Mouse (Mus musculus) neural tube, embryonic 15.5 days (tissue): ENCODE results near the gene BC005561. TPM values are rescaled to one million over a fixed set of nuclear protein-coding genes. Genes with fewer than 3 reads are reported as not detected.
"Not testable (repeated sequence)": the region's sequence is repeated elsewhere in the genome, so short reads cannot be mapped to it uniquely, and the experiment has no call there.

Experiments
- ATAC-seq: fragments of 200-750 bp; cut with Nextera tagmentation; 2 replicates; pipeline ENCODE4 v1.8.0; 2017; ENCODE audit warnings: mild to moderate bottlenecking, moderate TSS enrichment, moderate library complexity; ENCODE audit not compliant: low FRiP score
- H3K27ac ChIP-seq: fragments of 300-500 bp; sonication (generic); replicated peaks from 2 replicates; pipeline ENCODE4 v1.5.1; 2015; ENCODE audit warnings: mild to moderate bottlenecking, inconsistent platforms
- H3K27me3 ChIP-seq: fragments of 300-500 bp; sonication (generic); replicated peaks from 2 replicates; pipeline ENCODE4 v1.6.1; 2015; ENCODE audit warnings: inconsistent platforms
- H3K36me3 ChIP-seq: fragments of 300-500 bp; sonication (generic); 2 replicates; pipeline ENCODE4 v1.6.1; 2015; ENCODE audit warnings: inconsistent platforms
- H3K4me1 ChIP-seq: fragments of 300-500 bp; sonication (generic); 2 replicates; pipeline ENCODE4 v1.6.1; 2015; ENCODE audit warnings: inconsistent platforms
- H3K4me2 ChIP-seq: fragments of 300-500 bp; sonication (generic); 2 replicates; pipeline ENCODE4 v1.6.1; 2015; ENCODE audit warnings: inconsistent platforms, mild to moderate bottlenecking, moderate library complexity
- H3K4me3 ChIP-seq: fragments of 300-500 bp; sonication (generic); replicated peaks from 2 replicates; pipeline ENCODE4 v1.5.1; 2015; ENCODE audit warnings: mild to moderate bottlenecking, inconsistent platforms
- H3K9ac ChIP-seq: fragments of 300-500 bp; sonication (generic); replicated peaks from 2 replicates; pipeline ENCODE4 v1.6.1; 2015; ENCODE audit warnings: mild to moderate bottlenecking, inconsistent platforms
- H3K9me3 ChIP-seq: fragments of 300-500 bp; sonication (generic); replicated peaks from 2 replicates; pipeline ENCODE4 v1.6.1; 2016; ENCODE audit warnings: inconsistent platforms
- WGBS: fragments of 180-500 bp; shearing (Covaris S2); methylation state at CpG from one replicate; pipeline ENCODE4 v1.1.7; 2015; ENCODE audit warnings: mixed read lengths; 5-methylcytosine and 5-hydroxymethylcytosine counted together
- polyA plus RNA-seq: library from polyadenylated mRNA; unstranded; fragments of >200 nt; fragmentation: Nextera tagmentation; extraction: Ambion mirVana; gene quantifications from 2 replicates; pipeline ENCODE4 v1.2.1, GENCODE M21; 2015

Gene BC005561
- polyA plus RNA-seq, 1 experiment from 2014 or later: 13.2 TPM

- no peaks in the 10 kb centered on the region for H3K4me1 ChIP-seq
- H3K36me3 ChIP-seq: peaks cover 65% of the 10 kb centered on the region
- no peak for ATAC-seq
- no peaks in the 10 kb centered on the region for H3K27me3 ChIP-seq
- no peak overlapping the region for H3K27ac ChIP-seq
- H3K9ac ChIP-seq: no peak overlapping the region
- no peaks in the 10 kb centered on the region for H3K9me3 ChIP-seq
- H3K4me3 ChIP-seq: no peak overlapping the region
- WGBS: 93% methylated on average over 7 of the region's 7 CpGs
- no peak overlapping the region for H3K4me2 ChIP-seq
Measured at GRCm38 (mm10) chr5:104480367-104480766, 27.8 kb upstream of the BC005561 start.

- H3K4me1 ChIP-seq: no peaks in the 10 kb centered on the region
- no peak overlapping the region for H3K4me3 ChIP-seq
- no peak overlapping the region for H3K9ac ChIP-seq
- no peaks in the 10 kb centered on the region for H3K9me3 ChIP-seq
- H3K4me2 ChIP-seq: no peak overlapping the region
- H3K36me3 ChIP-seq: peaks cover 64% of the 10 kb centered on the region
- no peak for ATAC-seq
- 68% methylated on average over 8 of the region's 8 CpGs for WGBS
- H3K27me3 ChIP-seq: no peaks in the 10 kb centered on the region
- no peak overlapping the region for H3K27ac ChIP-seq
Measured at GRCm38 (mm10) chr5:104482856-104483255, 25.3 kb upstream of the BC005561 start.

GRCm38 (mm10) chr5:104491561-104491960, 16.6 kb upstream of the BC005561 start:
- H3K27me3 ChIP-seq: no peaks in the 10 kb centered on the region
- ATAC-seq: no peak
- no peak overlapping the region for H3K4me2 ChIP-seq
- no peaks in the 10 kb centered on the region for H3K9me3 ChIP-seq
- no peaks in the 10 kb centered on the region for H3K4me1 ChIP-seq
- no peak overlapping the region for H3K27ac ChIP-seq
- 61% methylated on average over 5 of the region's 5 CpGs for WGBS
- no peak overlapping the region for H3K9ac ChIP-seq
- peaks cover 66% of the 10 kb centered on the region for H3K36me3 ChIP-seq
- no peak overlapping the region for H3K4me3 ChIP-seq

- Histone ChIP-seq H3K4me2 (no peak overlapping the region), H3K27ac (no peak overlapping the region), H3K36me3 (peaks cover 27% of the 10 kb centered on the region), H3K4me3 (no peak overlapping the region), H3K4me1 (peaks cover 14% of the 10 kb centered on the region), H3K9me3 (no peaks in the 10 kb centered on the region), H3K9ac (no peak overlapping the region), H3K27me3 (no peaks in the 10 kb centered on the region)
- WGBS: 97% methylated on average over 2 of the region's 2 CpGs
- ATAC-seq: no peak
Measured at GRCm38 (mm10) chr5:104504883-104505282, 3.3 kb upstream of the BC005561 start.

- no peaks in the 10 kb centered on the region for H3K9me3 ChIP-seq
- 1% methylated on average over 2 of the region's 2 CpGs for WGBS
- H3K27ac ChIP-seq: no peak overlapping the region; the same call in none of the 2 replicates
- peaks cover 20% of the 10 kb centered on the region for H3K4me1 ChIP-seq
- peak; percentile 25; the same call in 1 of the 2 replicates for ATAC-seq
- peak overlapping the region; percentile 30; the same call in 1 of the 2 replicates for H3K9ac ChIP-seq
- peak overlapping the region; percentile 92 for H3K4me3 ChIP-seq
- peaks cover 15% of the 10 kb centered on the region for H3K36me3 ChIP-seq
- peak overlapping the region; percentile 61 for H3K4me2 ChIP-seq
- H3K27me3 ChIP-seq: no peaks in the 10 kb centered on the region
Measured at GRCm38 (mm10) chr5:104507829-104508194, 340 bp upstream of the BC005561 start.

- Histone ChIP-seq H3K4me1 (peaks cover 20% of the 10 kb centered on the region), H3K36me3 (peaks cover 22% of the 10 kb centered on the region), H3K27ac (no peak overlapping the region), H3K4me2 (no peak overlapping the region), H3K9ac (no peak overlapping the region), H3K4me3 (no peak overlapping the region), H3K27me3 (no peaks in the 10 kb centered on the region), H3K9me3 (peaks cover 10% of the 10 kb centered on the region; the same call in 1 of the 2 replicates)
- 95% methylated on average over 3 of the region's 3 CpGs for WGBS
- no peak for ATAC-seq
Measured at GRCm38 (mm10) chr5:104511211-104511610, 3.1 kb downstream of the BC005561 start.

GRCm38 (mm10) chr5:104538612-104539011, 30.5 kb downstream of the BC005561 start:
- H3K27me3 ChIP-seq: no peaks in the 10 kb centered on the region
- no peaks in the 10 kb centered on the region for H3K4me1 ChIP-seq
- peaks cover 56% of the 10 kb centered on the region for H3K36me3 ChIP-seq
- no peak overlapping the region for H3K4me3 ChIP-seq
- H3K9ac ChIP-seq: no peak overlapping the region
- H3K9me3 ChIP-seq: no peaks in the 10 kb centered on the region
- ATAC-seq: no peak
- H3K27ac ChIP-seq: no peak overlapping the region
- H3K4me2 ChIP-seq: no peak overlapping the region
- WGBS: 82% methylated on average over 1 of the region's 1 CpGs

- Histone ChIP-seq H3K9me3 (no peaks in the 10 kb centered on the region), H3K4me3 (no peak overlapping the region), H3K27me3 (no peaks in the 10 kb centered on the region), H3K36me3 (peaks cover 63% of the 10 kb centered on the region), H3K27ac (no peak overlapping the region), H3K4me1 (no peaks in the 10 kb centered on the region), H3K9ac (no peak overlapping the region), H3K4me2 (no peak overlapping the region)
- WGBS: 97% methylated on average over 4 of the region's 4 CpGs
- ATAC-seq: no peak
Measured at GRCm38 (mm10) chr5:104539331-104539730, 31.2 kb downstream of the BC005561 start.

- not testable (repeated sequence) for H3K27me3 ChIP-seq, H3K4me2 ChIP-seq, ATAC-seq, H3K9me3 ChIP-seq, H3K36me3 ChIP-seq, H3K27ac ChIP-seq, H3K4me3 ChIP-seq, H3K9ac ChIP-seq
- 64% methylated on average over 1 of the region's 1 CpGs for WGBS
- peaks cover 14% of the 10 kb centered on the region for H3K4me1 ChIP-seq
Measured at GRCm38 (mm10) chr5:104568079-104568478, 59.9 kb downstream of the BC005561 start.

GRCm38 (mm10) chr5:104570766-104571165, 62.6 kb downstream of the BC005561 start:
- H3K4me3 ChIP-seq: peak overlapping the region; percentile 66
- H3K27ac ChIP-seq: peak overlapping the region; percentile 92
- H3K9me3 ChIP-seq: peaks cover 11% of the 10 kb centered on the region; the same call in 1 of the 2 replicates
- H3K4me2 ChIP-seq: peak overlapping the region; percentile 57
- H3K36me3 ChIP-seq: peaks cover 11% of the 10 kb centered on the region
- peak; percentile 43 for ATAC-seq
- H3K27me3 ChIP-seq: no peaks in the 10 kb centered on the region
- H3K9ac ChIP-seq: peak overlapping the region; percentile 47; the same call in 1 of the 2 replicates
- peaks cover 14% of the 10 kb centered on the region for H3K4me1 ChIP-seq
- WGBS: 27% methylated on average over 6 of the region's 6 CpGs

- H3K9me3 ChIP-seq: peaks cover 11% of the 10 kb centered on the region; the same call in 1 of the 2 replicates
- peak overlapping the region; percentile 92 for H3K27ac ChIP-seq
- H3K4me1 ChIP-seq: peaks cover 14% of the 10 kb centered on the region
- H3K4me3 ChIP-seq: peak overlapping the region; percentile 66
- peak overlapping the region; percentile 57 for H3K4me2 ChIP-seq
- peak overlapping the region; percentile 80 for H3K9ac ChIP-seq
- 1% methylated on average over 18 of the region's 19 CpGs for WGBS
- peak; percentile 99 for ATAC-seq
- peaks cover 11% of the 10 kb centered on the region for H3K36me3 ChIP-seq
- not testable (repeated sequence) for H3K27me3 ChIP-seq
Measured at GRCm38 (mm10) chr5:104571282-104571921, 63.2 kb downstream of the BC005561 start.
